Mouse (Mus musculus): ENCODE results near the gene Arg2. TPM values are rescaled to one million over a fixed set of nuclear protein-coding genes. Genes with fewer than 3 reads are reported as not detected.
A peak's percentile ranks its signal among the peaks of the same experiment; 100 is the strongest.

The Arg2 gene
- total and polyA plus RNA-seq, 3 experiments = not detected

DNA sequence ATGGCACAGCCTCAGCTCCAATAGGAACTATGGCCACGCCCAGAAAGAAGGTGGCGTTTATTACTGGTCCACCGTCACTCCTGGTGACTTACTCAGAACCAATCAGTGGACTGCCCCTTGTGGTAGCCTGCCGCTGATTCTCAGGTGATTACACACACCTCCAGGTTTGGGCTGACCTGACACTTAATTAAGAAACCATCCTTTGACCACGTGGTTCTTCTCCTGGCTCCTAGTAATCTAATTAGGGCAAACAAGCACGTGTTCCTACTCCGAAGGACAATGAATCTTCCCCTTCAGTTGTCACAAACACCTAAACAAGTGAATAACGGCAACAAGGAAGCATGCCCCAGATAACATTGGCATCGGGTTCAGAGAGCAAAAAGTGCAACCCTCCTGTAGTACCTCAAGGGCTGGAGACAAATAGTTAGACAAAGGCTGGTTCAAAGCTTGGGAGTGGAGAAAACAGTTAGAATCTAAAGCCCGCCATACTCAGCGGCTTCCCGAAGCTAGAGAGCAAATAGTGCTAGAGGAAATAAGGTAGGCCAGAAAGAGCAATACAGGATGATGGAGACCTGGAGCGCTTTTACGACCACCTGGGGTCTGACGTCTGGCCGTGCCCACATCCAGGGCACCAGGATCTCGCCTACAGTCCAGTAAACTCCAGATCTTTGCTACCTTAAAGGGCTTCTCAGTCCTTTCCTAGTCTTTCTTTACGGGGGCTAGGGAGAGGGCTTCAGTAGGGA is 60.5 kb downstream of the Arg2 start (continued):
- TF ChIP-seq MXI1 (IDR thresholded peaks at IDR 0.05; ENCODE audit: low read depth, low read length) (peak; percentile 98), CTCF (IDR thresholded peaks at IDR 0.05 in 2 of 3, conservative IDR thresholded peaks at IDR 0.05 in 1 of 3; ENCODE audit: control insufficient read depth in 1 of 3, insufficient read depth in 1 of 3, low read depth in 2 of 3, low read length in 3 of 3, poor library complexity in 1 of 3, severe bottlenecking in 1 of 3) (no peak), TBP (IDR thresholded peaks at IDR 0.05; ENCODE audit: low read depth, low read length) (peak; percentile 42; the same call in 1 of the 2 replicates), GATA1 (IDR thresholded peaks at IDR 0.05; ENCODE audit: low read depth, low read length) (0 out of 2 replicates have a peak, but pooled peaks have one; percentile 10)

DNA sequence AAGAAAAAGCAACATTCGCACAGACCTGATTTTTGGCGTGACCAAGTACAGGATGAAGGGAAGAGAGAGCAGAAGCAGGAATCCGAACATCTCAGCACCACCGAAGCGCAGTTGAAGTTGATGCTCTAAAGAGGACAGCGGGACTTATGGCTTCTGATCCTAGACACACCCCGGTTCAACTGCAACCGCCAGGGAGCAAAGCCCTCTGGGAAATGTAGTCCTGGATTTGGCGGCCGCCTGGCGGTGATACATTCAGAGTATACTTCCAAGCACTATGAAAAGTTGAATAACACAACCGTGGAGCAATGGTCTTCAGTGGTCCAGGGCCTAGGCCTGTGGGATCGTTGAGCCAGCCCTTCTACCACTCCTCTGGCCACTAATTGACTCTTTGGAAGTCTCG is 61.1 kb downstream of the Arg2 start:
- peaks cover 0 to 12% of the 10 kb centered on the region in 2 experiments; a peak in 3 of 4 replicates for H3K4me1 ChIP-seq (ENCODE audit: control insufficient read depth in 1 of 2, insufficient read depth in 2 of 2, low read length in 2 of 2)
- 0 out of 2 replicates have a peak overlapping the region, but pooled peaks have one; percentile 14 for H3K27ac ChIP-seq (ENCODE audit: control insufficient read depth, low read depth, low read length)
- no peaks in the 10 kb centered on the region for H3K9me3 ChIP-seq (replicated peaks; ENCODE audit: insufficient read depth, low read length)
- H3K27me3 ChIP-seq (ENCODE audit: control insufficient read depth in 1 of 2, insufficient read depth in 2 of 2, low read length in 2 of 2) = no peaks in the 10 kb centered on the region
- H3K9ac ChIP-seq (ENCODE audit: control insufficient read depth, low read depth, low read length, poor library complexity, severe bottlenecking) = peak overlapping the region; percentile 68
- H3K79me2 ChIP-seq (ENCODE audit: control insufficient read depth, insufficient read depth, low read length, poor library complexity) = no peaks in the 10 kb centered on the region; the same call in 1 of the 2 replicates
- H3K36me3 ChIP-seq (ENCODE audit: control insufficient read depth in 1 of 2, insufficient read depth in 2 of 2, low read length in 2 of 2) = peaks cover 6 to 8% of the 10 kb centered on the region in 2 experiments
- peak; percentile 79; the same call in 1 of the 2 replicates for TF ChIP-seq KAT2A (conservative IDR thresholded peaks at IDR 0.05; ENCODE audit: low read depth, low read length)
- peak in 1 of 2 experiments; percentile 60; a peak in 2 of 4 replicates for TF ChIP-seq POLR2A (IDR thresholded peaks at IDR 0.05; ENCODE audit: control insufficient read depth in 1 of 2, insufficient read depth in 1 of 2, low read depth in 1 of 2, low read length in 2 of 2, poor library complexity in 1 of 2)
- no peak for TF ChIP-seq MAX (IDR thresholded peaks at IDR 0.05; ENCODE audit: low read length)
- TF ChIP-seq CTCF (IDR thresholded peaks at IDR 0.05 in 2 of 3, conservative IDR thresholded peaks at IDR 0.05 in 1 of 3; ENCODE audit: control insufficient read depth in 1 of 3, insufficient read depth in 1 of 3, low read depth in 2 of 3, low read length in 3 of 3, poor library complexity in 1 of 3, severe bottlenecking in 1 of 3) = peak in 2 of 3 experiments; percentile 21 to 37; a peak in 2 of 6 replicates
- peak; percentile 29; the same call in 1 of the 2 replicates for TF ChIP-seq NELFE (IDR thresholded peaks at IDR 0.05; ENCODE audit: low read depth, low read length)
- TF ChIP-seq ZNF384 (IDR thresholded peaks at IDR 0.05; ENCODE audit: low read depth, low read length) = no peak
- no peak for TF ChIP-seq ZKSCAN1 (IDR thresholded peaks at IDR 0.05; ENCODE audit: low read depth, low read length)
- peak; percentile 35; the same call in 1 of the 2 replicates for TF ChIP-seq TCF12 (IDR thresholded peaks at IDR 0.05; ENCODE audit: low read depth, low read length)
- peak; percentile 97 for TF ChIP-seq MYB (IDR thresholded peaks at IDR 0.05; ENCODE audit: low read depth, low read length)
- peak; percentile 39; the same call in 1 of the 2 replicates for TF ChIP-seq E2F4 (IDR thresholded peaks at IDR 0.05; ENCODE audit: borderline replicate concordance, low read depth, low read length)
- no peak for TF ChIP-seq ZMIZ1 (IDR thresholded peaks at IDR 0.05; ENCODE audit: low read depth, low read length)
- TF ChIP-seq GABPA (IDR thresholded peaks at IDR 0.05; ENCODE audit: low read depth, low read length) = no peak
- peak; percentile 68 for TF ChIP-seq ELF1 (IDR thresholded peaks at IDR 0.05; ENCODE audit: low read depth, low read length)
- TF ChIP-seq NRF1 (IDR thresholded peaks at IDR 0.05; ENCODE audit: insufficient read depth, low read depth, low read length, poor library complexity, severe bottlenecking) = 0 out of 2 replicates have a peak, but pooled peaks have one; percentile 11
- 0 out of 2 replicates have a peak, but pooled peaks have one; percentile 20 for TF ChIP-seq ETS1 (IDR thresholded peaks at IDR 0.05; ENCODE audit: low read depth, low read length)
- TF ChIP-seq GATA1 (IDR thresholded peaks at IDR 0.05; ENCODE audit: low read depth, low read length) = no peak
- TF ChIP-seq SIN3A (IDR thresholded peaks at IDR 0.05; ENCODE audit: low read length) = peak; percentile 90
- TF ChIP-seq USF2 (IDR thresholded peaks at IDR 0.05; ENCODE audit: borderline replicate concordance in 1 of 2, insufficient read depth in 1 of 2, low read depth in 1 of 2, low read length in 2 of 2) = no peak
- peak; percentile 49; the same call in 1 of the 2 replicates for TF ChIP-seq MXI1 (IDR thresholded peaks at IDR 0.05; ENCODE audit: low read depth, low read length)
- TF ChIP-seq TBP (IDR thresholded peaks at IDR 0.05; ENCODE audit: low read depth, low read length) = peak; percentile 63
- TF ChIP-seq EP300 (IDR thresholded peaks at IDR 0.05; ENCODE audit: low read depth in 1 of 2, low read length in 2 of 2) = peak in 1 of 2 experiments; percentile 48; a peak in 2 of 4 replicates
- peak; percentile 98 for TF ChIP-seq HCFC1 (IDR thresholded peaks at IDR 0.05; ENCODE audit: low read depth, low read length)
- no peak for TF ChIP-seq JUND (IDR thresholded peaks at IDR 0.05; ENCODE audit: low read depth, low read length)
- TF ChIP-seq POLR2AphosphoS2 (IDR thresholded peaks at IDR 0.05; ENCODE audit: low read length) = no peak
- no peak for TF ChIP-seq RAD21 (IDR thresholded peaks at IDR 0.05; ENCODE audit: low read depth, low read length)
- TF ChIP-seq MEF2A (IDR thresholded peaks at IDR 0.05; ENCODE audit: extremely low read depth, insufficient replicate concordance, low read depth, low read length, poor library complexity, severe bottlenecking) = no peak
- no peak for TF ChIP-seq POLR2AphosphoS5 (IDR thresholded peaks at IDR 0.05; ENCODE audit: borderline replicate concordance, low read depth, low read length)
- DNase-seq (ENCODE audit: low read depth, low spot score) = peak; percentile 93
- peak overlapping the region; percentile 73 to 97 for H3K4me3 ChIP-seq (ENCODE audit: control insufficient read depth in 1 of 2, insufficient read depth in 1 of 2, low read depth in 2 of 2, low read length in 2 of 2)

Data from MEL (cell line).